Mouse (Mus musculus) cortical plate, adult 2 months (tissue): ENCODE measurements at regions not wholly inside any gene's neighbourhood (a gene's known extent, or its start where the extent isn't known, plus 50 kb on each side); places are given as distances from the start of the nearest gene placed in this dataset.

Experiments
- CTCF ChIP-seq: fragments of 200-500 bp; IDR thresholded peaks from 2 replicates; pipeline ENCODE4 v1.5.1; 2011; ENCODE audit warnings: mild to moderate bottlenecking, control low read depth, low read length; ENCODE audit not compliant: insufficient read depth; ENCODE audit errors: extremely low read depth
- POLR2A ChIP-seq: fragments of 200-500 bp; IDR thresholded peaks from 2 replicates; pipeline ENCODE4 v1.6.1; 2011; ENCODE audit warnings: mild to moderate bottlenecking, low read length, control low read depth; ENCODE audit not compliant: insufficient read depth; ENCODE audit errors: extremely low read depth

DNA sequence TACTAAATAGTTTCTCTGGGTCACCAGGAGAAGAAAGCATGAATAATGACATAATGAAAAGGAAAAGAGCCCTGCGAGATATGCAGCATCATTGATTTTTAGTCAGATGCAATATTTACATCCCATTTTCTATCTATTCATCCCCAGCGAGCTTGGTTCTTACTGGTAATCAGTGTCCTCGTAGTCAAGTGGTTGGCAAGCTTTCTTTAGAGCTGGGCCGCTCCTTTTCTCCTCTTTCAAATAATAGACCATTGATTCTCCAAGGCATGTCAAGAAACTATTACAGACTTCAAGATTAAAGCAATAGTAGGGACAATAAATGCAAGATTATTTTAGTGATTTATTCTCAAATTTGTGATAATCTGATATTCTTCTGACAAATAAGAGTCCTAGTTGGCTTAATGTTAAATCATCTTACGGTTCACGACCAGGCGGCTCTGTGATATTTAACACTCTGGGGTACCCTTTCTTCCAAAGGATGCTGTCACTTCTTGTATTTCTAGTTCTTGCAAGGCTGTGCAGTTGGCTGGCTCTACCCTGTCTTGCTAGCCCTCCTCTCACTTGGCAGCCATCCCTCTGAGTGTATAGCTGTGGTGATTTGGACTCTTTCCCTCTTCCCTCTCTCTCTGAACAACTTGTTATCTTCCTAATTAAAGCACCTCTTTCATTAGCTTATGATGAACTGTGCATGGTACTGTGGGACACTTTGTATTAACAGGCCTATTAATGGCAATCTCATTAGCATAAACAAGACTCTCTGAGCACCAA is 185.6 kb upstream of the Usp25 start:
- TF ChIP-seq CTCF (no peak), POLR2A (no peak)
